Mouse (Mus musculus) fibroblast of lung, adult 2 months (primary cell): ENCODE results near the gene Eif4e.

Source experiments
- DNase-seq: peaks from one replicate; pipeline ENCODE4 v3.0.0-alpha.2; 2011; ENCODE audit warnings: low read depth

Eif4e gene

GRCm38 (mm10) chr3:138587137-138587536 is 61.2 kb downstream of the Eif4e start:
- no peak for DNase-seq

- DNase-seq, result no peak
Observed at GRCm38 (mm10) chr3:138588001-138588400, 62.0 kb downstream of the Eif4e start.

DNA sequence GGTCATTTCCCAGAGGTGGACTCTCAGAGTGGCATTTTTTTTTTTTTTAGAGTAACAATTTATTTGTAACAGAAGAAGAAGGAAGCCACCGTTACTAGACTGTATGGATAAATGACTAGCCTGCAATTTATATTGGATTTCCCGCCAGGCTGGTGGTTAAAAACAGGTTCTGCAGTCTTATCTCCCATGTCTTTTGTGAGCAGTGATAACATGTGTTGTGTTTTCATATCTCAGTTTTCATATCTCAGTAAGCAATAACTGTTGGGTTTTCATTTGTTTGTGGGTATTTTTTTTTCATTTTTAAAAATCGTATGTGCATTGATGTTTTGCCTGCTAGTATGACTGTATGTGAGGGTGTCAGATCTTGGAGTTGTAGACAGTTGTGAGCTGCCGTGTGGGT is 65.0 kb downstream of the Eif4e start:
- DNase-seq, result no peak

GRCm38 (mm10) chr3:138591806-138592365 is 65.9 kb downstream of the Eif4e start:
- DNase-seq, result no peak

DNA sequence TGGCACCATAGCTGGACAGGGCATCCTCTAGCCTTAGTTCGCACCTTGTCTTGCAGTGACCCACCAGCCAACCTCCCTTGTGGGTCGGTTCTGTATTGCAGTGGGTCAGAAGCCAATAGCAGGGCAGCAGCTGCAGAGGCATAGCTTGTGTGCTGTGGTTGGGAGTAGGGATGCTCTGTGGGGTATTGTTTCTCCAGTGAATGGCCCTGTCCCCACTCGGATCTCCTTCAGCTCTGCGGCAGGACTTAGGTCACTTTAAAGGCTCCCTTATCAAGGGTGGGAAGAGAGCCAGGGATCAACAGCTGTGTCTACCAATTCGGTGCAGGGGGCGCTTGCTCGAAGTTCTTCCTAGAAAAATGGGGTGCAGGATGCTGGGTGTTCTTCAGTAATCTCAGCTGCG is 67.2 kb downstream of the Eif4e start:
- DNase-seq, result no peak

GRCm38 (mm10) chr3:138593911-138594310 is 67.9 kb downstream of the Eif4e start:
- DNase-seq, result no peak

GRCm38 (mm10) chr3:138601076-138601475 is 75.1 kb downstream of the Eif4e start:
- DNase-seq, result no peak

- DNase-seq, result no peak
Observed at GRCm38 (mm10) chr3:138605132-138605531, 79.2 kb downstream of the Eif4e start.

DNA sequence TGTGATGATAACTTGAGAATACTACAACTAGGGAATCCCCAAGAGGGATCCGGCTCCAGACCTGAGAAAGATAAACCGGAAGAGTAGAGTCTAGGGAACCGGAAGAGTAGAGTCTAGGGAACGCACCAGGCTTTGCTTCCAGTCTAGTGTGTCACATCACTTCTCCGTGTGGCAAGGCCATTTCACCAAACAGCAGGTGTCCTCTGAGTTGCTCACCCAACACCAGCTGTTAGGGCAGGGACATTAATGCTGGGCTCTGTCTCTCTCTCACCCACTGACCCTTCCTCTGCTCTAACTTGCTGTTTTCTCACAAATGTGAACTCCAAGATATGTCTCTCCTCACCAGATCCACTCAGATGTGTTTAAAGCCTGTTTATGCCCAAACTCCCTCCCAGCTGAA is 82.7 kb downstream of the Eif4e start:
- DNase-seq, result no peak
